Mouse (Mus musculus) neural tube, embryonic 11.5 days (tissue): ENCODE measurements around the gene Cd164l2. TPM values are rescaled to one million over a fixed set of nuclear protein-coding genes. Genes with fewer than 3 reads are reported as not detected.

ENCODE experiments used
- ATAC-seq: fragments of 200-750 bp; cut with Nextera tagmentation; 2 replicates; pipeline ENCODE4 v1.8.0; 2017; ENCODE audit warnings: moderate number of reproducible peaks, mild to moderate bottlenecking, moderate TSS enrichment, moderate library complexity; ENCODE audit not compliant: insufficient read depth, low FRiP score, low TSS enrichment
- DNase-seq: peaks from one replicate; pipeline ENCODE4 v3.0.0-alpha.2; 2015; ENCODE audit warnings: low spot score
- H3K27ac ChIP-seq: fragments of 300-500 bp; sonication (generic); 2 replicates; pipeline ENCODE4 v1.5.1; 2014; ENCODE audit warnings: low read depth, mild to moderate bottlenecking, low read length
- H3K27me3 ChIP-seq: fragments of 300-500 bp; sonication (generic); 2 replicates; pipeline ENCODE4 v1.6.1; 2014; ENCODE audit warnings: mild to moderate bottlenecking, low read length, mixed read lengths; ENCODE audit not compliant: control insufficient read depth, insufficient read depth
- H3K36me3 ChIP-seq: fragments of 300-500 bp; sonication (generic); 2 replicates; pipeline ENCODE4 v1.6.1; 2014; ENCODE audit warnings: mild to moderate bottlenecking, low read length, moderate library complexity, mixed read lengths; ENCODE audit not compliant: control insufficient read depth, insufficient read depth
- H3K4me1 ChIP-seq: fragments of 300-500 bp; sonication (generic); 2 replicates; pipeline ENCODE4 v1.6.1; 2014; ENCODE audit warnings: low read length, mixed read lengths; ENCODE audit not compliant: control insufficient read depth, insufficient read depth
- H3K4me2 ChIP-seq: fragments of 300-500 bp; sonication (generic); 2 replicates; pipeline ENCODE4 v1.6.1; 2014; ENCODE audit warnings: low read depth, mild to moderate bottlenecking, moderate library complexity
- H3K4me3 ChIP-seq: fragments of 300-500 bp; sonication (generic); 2 replicates; pipeline ENCODE4 v1.5.1; 2014; ENCODE audit warnings: low read depth, low read length
- H3K9ac ChIP-seq: fragments of 300-500 bp; sonication (generic); 2 replicates; pipeline ENCODE4 v1.6.1; 2014; ENCODE audit warnings: mild to moderate bottlenecking, low read length
- H3K9me3 ChIP-seq: fragments of 300-500 bp; sonication (generic); 2 replicates; pipeline ENCODE4 v1.6.1; 2016; ENCODE audit warnings: low read length; ENCODE audit not compliant: control insufficient read depth
- WGBS: fragments of 180-500 bp; shearing (Covaris S2); extraction: QIAGEN DNeasy Blood & Tissue Kit; methylation state at CpG from one replicate; pipeline ENCODE4 v1.1.7; 2014; 5-methylcytosine and 5-hydroxymethylcytosine counted together
- polyA plus RNA-seq: library from polyadenylated mRNA; unstranded; fragments of >200 nt; fragmentation: Nextera tagmentation; extraction: Ambion mirVana; gene quantifications from 2 replicates; pipeline ENCODE4 v1.2.1, GENCODE M21; 2014

Gene Cd164l2
- polyA plus RNA-seq, 1 experiment from 2014 or later = 0.32 TPM

DNA sequence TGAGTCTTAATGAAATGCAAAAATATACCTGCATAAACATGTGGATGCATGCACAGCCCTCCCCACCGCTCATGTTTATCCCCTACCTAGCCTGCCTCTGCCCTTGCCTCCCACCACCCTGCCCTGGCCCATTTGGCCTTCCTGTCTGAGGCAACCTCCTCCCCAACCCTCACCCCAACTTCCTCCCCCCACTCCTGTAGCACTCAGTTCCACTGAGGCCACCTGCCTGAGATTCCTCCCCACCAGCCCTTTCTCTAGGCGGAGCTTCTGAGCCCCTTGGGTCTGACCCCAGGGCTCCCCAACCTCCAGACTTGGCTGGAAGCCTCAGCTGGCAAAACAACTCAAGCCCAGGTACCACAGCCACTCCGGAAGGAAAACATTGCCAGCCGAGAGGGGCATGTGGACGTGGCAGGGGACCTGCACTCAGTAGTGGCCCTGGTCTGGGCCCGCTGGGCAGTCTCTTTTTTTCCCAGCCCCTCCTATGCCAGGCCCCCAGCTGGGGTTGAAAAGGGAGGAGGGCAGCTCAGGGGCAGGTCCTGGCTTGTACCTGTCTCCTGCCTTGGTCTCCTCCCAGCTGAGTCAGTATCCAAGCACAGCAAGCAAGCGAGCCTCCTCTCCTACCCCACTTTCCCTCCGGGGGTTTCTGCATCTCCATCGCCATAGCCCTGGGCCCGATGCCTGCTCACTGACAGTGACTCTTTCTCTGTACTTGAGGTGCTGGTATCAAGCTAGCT lies 49.9 kb downstream of the Cd164l2 start:
- WGBS = 46% methylated on average over 10 of the region's 10 CpGs
- Histone ChIP-seq H3K9ac (no peak overlapping the region), H3K4me2 (no peak overlapping the region), H3K27me3 (0 out of 2 replicates have a peak, but pooled peaks cover 5% of the 10 kb centered on the region), H3K27ac (no peak overlapping the region), H3K36me3 (peaks cover 23% of the 10 kb centered on the region), H3K4me3 (no peak overlapping the region), H3K4me1 (no peaks in the 10 kb centered on the region), H3K9me3 (no peaks in the 10 kb centered on the region)
- DNase-seq (no peak), ATAC-seq (no peak)

GRCm38 (mm10) chr4:133262375-133262765 lies 50.4 kb downstream of the Cd164l2 start:
- no peak for ATAC-seq
- H3K9ac ChIP-seq = no peak overlapping the region
- DNase-seq = no peak
- no peaks in the 10 kb centered on the region for H3K27me3 ChIP-seq
- peaks cover 23% of the 10 kb centered on the region for H3K36me3 ChIP-seq
- H3K27ac ChIP-seq = no peak overlapping the region
- no peak overlapping the region for H3K4me2 ChIP-seq
- no peaks in the 10 kb centered on the region for H3K9me3 ChIP-seq
- H3K4me1 ChIP-seq = no peaks in the 10 kb centered on the region
- no peak overlapping the region for H3K4me3 ChIP-seq
- WGBS = 62% methylated on average over 7 of the region's 7 CpGs

GRCm38 (mm10) chr4:133262882-133263281 lies 51.0 kb downstream of the Cd164l2 start, which contains the start of gene Sytl1:
TSS of gene Sytl1 (minus strand) at chr4:133263113.
- no peak for ATAC-seq
- H3K27me3 ChIP-seq = no peaks in the 10 kb centered on the region
- WGBS = 47% methylated on average over 7 of the region's 7 CpGs
- H3K4me1 ChIP-seq = no peaks in the 10 kb centered on the region
- DNase-seq = no peak
- no peak within 1 kb of the TSS for H3K27ac ChIP-seq
- peaks cover 25% of the 10 kb centered on the region for H3K36me3 ChIP-seq
- H3K9ac ChIP-seq = no peak within 1 kb of the TSS
- no peaks in the 10 kb centered on the region for H3K9me3 ChIP-seq
- no peak within 1 kb of the TSS for H3K4me3 ChIP-seq
- no peak within 1 kb of the TSS for H3K4me2 ChIP-seq

GRCm38 (mm10) chr4:133263756-133264155 lies 51.8 kb downstream of the Cd164l2 start:
- Histone ChIP-seq H3K9me3 (no peaks in the 10 kb centered on the region), H3K4me1 (no peaks in the 10 kb centered on the region), H3K27me3 (no peaks in the 10 kb centered on the region), H3K4me3 (no peak overlapping the region), H3K36me3 (peaks cover 31% of the 10 kb centered on the region), H3K9ac (no peak overlapping the region), H3K27ac (no peak overlapping the region), H3K4me2 (no peak overlapping the region)
- ATAC-seq (no peak), DNase-seq (no peak)
- WGBS = 93% methylated on average over 5 of the region's 5 CpGs

- H3K4me1 ChIP-seq = no peaks in the 10 kb centered on the region
- no peak overlapping the region for H3K9ac ChIP-seq
- 93% methylated on average over 2 of the region's 2 CpGs for WGBS
- H3K9me3 ChIP-seq = no peaks in the 10 kb centered on the region
- no peak overlapping the region for H3K27ac ChIP-seq
- H3K36me3 ChIP-seq = peaks cover 39% of the 10 kb centered on the region
- no peak for ATAC-seq
- no peak overlapping the region for H3K4me2 ChIP-seq
- H3K4me3 ChIP-seq = no peak overlapping the region
- DNase-seq = no peak
- no peaks in the 10 kb centered on the region for H3K27me3 ChIP-seq
Observed at GRCm38 (mm10) chr4:133264559-133264958, 52.6 kb downstream of the Cd164l2 start.

- Histone ChIP-seq H3K4me1 (no peaks in the 10 kb centered on the region), H3K4me3 (no peak overlapping the region), H3K4me2 (no peak overlapping the region), H3K9me3 (no peaks in the 10 kb centered on the region), H3K27ac (no peak overlapping the region), H3K9ac (no peak overlapping the region), H3K27me3 (no peaks in the 10 kb centered on the region), H3K36me3 (peaks cover 41% of the 10 kb centered on the region)
- DNase-seq (no peak), ATAC-seq (no peak)
- 93% methylated on average over 3 of the region's 3 CpGs for WGBS
Observed at GRCm38 (mm10) chr4:133265297-133265696, 53.4 kb downstream of the Cd164l2 start.

- DNase-seq = no peak
- Histone ChIP-seq H3K27me3 (no peaks in the 10 kb centered on the region), H3K4me2 (no peak overlapping the region), H3K9me3 (no peaks in the 10 kb centered on the region), H3K9ac (no peak overlapping the region), H3K36me3 (peaks cover 41% of the 10 kb centered on the region), H3K27ac (no peak overlapping the region), H3K4me3 (no peak overlapping the region), H3K4me1 (no peaks in the 10 kb centered on the region)
- WGBS = 93% methylated on average over 4 of the region's 4 CpGs
- no peak for ATAC-seq
Observed at GRCm38 (mm10) chr4:133265759-133266158, 53.8 kb downstream of the Cd164l2 start.

DNA sequence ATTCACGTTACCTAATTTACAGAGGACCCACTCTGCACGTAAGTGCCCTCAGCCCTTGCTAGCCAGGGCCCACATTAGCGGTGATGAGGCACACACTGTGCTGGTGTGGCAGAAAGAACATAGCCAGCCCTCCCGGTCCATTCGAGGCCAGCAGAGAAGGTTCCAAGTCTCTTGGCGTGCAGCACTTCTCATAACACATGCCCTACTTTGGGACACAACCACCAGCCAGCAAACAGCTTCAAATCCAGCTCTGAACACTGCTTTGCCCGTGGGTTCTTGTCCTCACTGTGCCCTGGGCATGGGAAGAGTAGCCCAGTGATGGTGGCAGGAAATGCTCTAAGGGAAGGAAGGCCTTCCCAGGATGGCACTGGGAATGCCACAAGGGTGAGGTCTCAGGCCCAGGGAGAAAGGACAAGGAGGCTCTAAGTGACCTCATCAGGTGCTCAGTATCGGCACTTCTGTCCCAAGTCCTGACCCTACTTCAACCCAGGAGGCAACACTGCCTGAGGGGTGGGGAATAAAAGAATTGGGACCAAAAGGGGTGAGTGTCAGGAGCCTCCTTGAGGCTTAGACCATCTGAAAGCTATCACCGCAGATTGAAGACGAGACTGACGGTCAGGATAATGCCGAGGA lies 54.4 kb downstream of the Cd164l2 start:
- no peak for DNase-seq

GRCm38 (mm10) chr4:133268931-133269330 lies 57.0 kb downstream of the Cd164l2 start:
- Histone ChIP-seq H3K9me3 (no peaks in the 10 kb centered on the region), H3K4me1 (no peaks in the 10 kb centered on the region), H3K27me3 (no peaks in the 10 kb centered on the region), H3K4me2 (no peak overlapping the region), H3K27ac (no peak overlapping the region), H3K4me3 (no peak overlapping the region), H3K36me3 (peaks cover 39% of the 10 kb centered on the region), H3K9ac (no peak overlapping the region)
- no peak for DNase-seq
- WGBS = 95% methylated on average over 3 of the region's 3 CpGs
- no peak for ATAC-seq

More for the DNA sequence above, 54.4 kb downstream of the Cd164l2 start:
- Histone ChIP-seq H3K9me3 (no peaks in the 10 kb centered on the region), H3K4me1 (no peaks in the 10 kb centered on the region), H3K27ac (no peak overlapping the region), H3K4me3 (no peak overlapping the region), H3K4me2 (no peak overlapping the region), H3K9ac (no peak overlapping the region), H3K27me3 (no peaks in the 10 kb centered on the region), H3K36me3 (peaks cover 41% of the 10 kb centered on the region)
- 97% methylated on average over 12 of the region's 12 CpGs for WGBS
- no peak for ATAC-seq
